Mouse (Mus musculus): ENCODE measurements at regions not wholly inside any gene's neighbourhood (a gene's known extent, or its start where the extent isn't known, plus 50 kb on each side); places are given as distances from the start of the nearest gene placed in this dataset.

- Histone ChIP-seq H3K4me3 (ENCODE audit: low read depth, low read length) (no peak overlapping the region), H3K27me3 (ENCODE audit: insufficient read depth, low read length) (no peaks in the 10 kb centered on the region), H3K9me3 (ENCODE audit: low read length) (no peaks in the 10 kb centered on the region), H3K4me2 (ENCODE audit: low read depth, low read length, poor library complexity, severe bottlenecking) (no peak overlapping the region), H3K9ac (replicated peaks; ENCODE audit: low read length, poor library complexity, severe bottlenecking) (no peak overlapping the region), H3K4me1 (ENCODE audit: insufficient read depth, low read length) (no peaks in the 10 kb centered on the region), H3K36me3 (ENCODE audit: insufficient read depth, low read length) (no peaks in the 10 kb centered on the region), H3K27ac (ENCODE audit: low read depth, low read length) (no peak overlapping the region)
- DNase-seq (ENCODE audit: low spot score), result no peak
- 65% methylated on average over 9 of the region's 9 CpGs for whole genome bisulfite sequencing
- TF ChIP-seq CTCF (IDR thresholded peaks at IDR 0.05), result no peak
- ATAC-seq (ENCODE audit: low FRiP score), result no peak
Observed at GRCm38 (mm10) chr14:71199178-71199879, 599.7 kb upstream of the Fam160b2 start.

DNA sequence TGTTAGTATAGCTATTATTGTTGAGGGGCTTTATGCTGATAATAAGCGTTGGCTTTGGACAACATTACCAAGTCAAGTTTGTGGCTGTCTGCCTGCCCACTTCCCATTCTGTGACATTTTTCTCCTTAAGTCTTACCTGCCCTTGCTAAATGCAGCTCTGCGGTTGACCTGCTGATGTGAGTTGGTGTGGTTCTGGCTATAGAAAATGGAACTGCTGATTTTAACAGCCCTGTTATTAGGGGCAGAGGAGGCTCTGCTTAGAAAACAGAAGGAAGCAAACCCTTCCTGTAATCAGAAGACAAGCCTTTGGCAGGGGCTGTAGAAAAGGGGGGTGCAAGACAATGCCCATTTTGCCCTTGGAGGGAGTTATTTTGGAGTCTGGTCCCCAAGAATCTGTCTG lies 594.6 kb upstream of the Fam160b2 start:
- Histone ChIP-seq H3K4me2 (ENCODE audit: low read depth, low read length, poor library complexity, severe bottlenecking) (no peak overlapping the region), H3K4me1 (ENCODE audit: insufficient read depth, low read length) (no peaks in the 10 kb centered on the region), H3K27ac (ENCODE audit: low read depth, low read length) (no peak overlapping the region), H3K27me3 (ENCODE audit: insufficient read depth, low read length) (no peaks in the 10 kb centered on the region), H3K4me3 (ENCODE audit: low read depth, low read length) (no peak overlapping the region), H3K9me3 (ENCODE audit: low read length) (no peaks in the 10 kb centered on the region), H3K9ac (replicated peaks; ENCODE audit: low read length, poor library complexity, severe bottlenecking) (no peak overlapping the region), H3K36me3 (ENCODE audit: insufficient read depth, low read length) (no peaks in the 10 kb centered on the region)
- ATAC-seq (ENCODE audit: low FRiP score), result no peak
- DNase-seq (ENCODE audit: low spot score), result no peak
- no peak for TF ChIP-seq CTCF (IDR thresholded peaks at IDR 0.05)
- 100% methylated on average over 2 of the region's 2 CpGs for WGBS

GRCm38 (mm10) chr14:71192486-71192885 lies 592.9 kb upstream of the Fam160b2 start:
- no peaks in the 10 kb centered on the region for H3K4me1 ChIP-seq (ENCODE audit: insufficient read depth, low read length)
- no peak overlapping the region for H3K4me3 ChIP-seq (ENCODE audit: low read depth, low read length)
- ATAC-seq (ENCODE audit: low FRiP score) (no peak), DNase-seq (ENCODE audit: low spot score) (no peak)
- no peaks in the 10 kb centered on the region for H3K9me3 ChIP-seq (ENCODE audit: low read length)
- no peaks in the 10 kb centered on the region for H3K36me3 ChIP-seq (ENCODE audit: insufficient read depth, low read length)
- no peaks in the 10 kb centered on the region for H3K27me3 ChIP-seq (ENCODE audit: insufficient read depth, low read length)
- no peak for TF ChIP-seq CTCF (IDR thresholded peaks at IDR 0.05)
- no peak overlapping the region for H3K27ac ChIP-seq (ENCODE audit: low read depth, low read length)
- no peak overlapping the region for H3K9ac ChIP-seq (replicated peaks; ENCODE audit: low read length, poor library complexity, severe bottlenecking)
- 84% methylated on average over 5 of the region's 5 CpGs for WGBS
- no peak overlapping the region for H3K4me2 ChIP-seq (ENCODE audit: low read depth, low read length, poor library complexity, severe bottlenecking)

GRCm38 (mm10) chr14:71189360-71189759 lies 589.7 kb upstream of the Fam160b2 start:
- H3K36me3 ChIP-seq (ENCODE audit: insufficient read depth, low read length), result no peaks in the 10 kb centered on the region
- H3K4me3 ChIP-seq (ENCODE audit: low read depth, low read length), result no peak overlapping the region
- no peaks in the 10 kb centered on the region for H3K9me3 ChIP-seq (ENCODE audit: low read length)
- WGBS, result 66% methylated on average over 2 of the region's 2 CpGs
- H3K27ac ChIP-seq (ENCODE audit: low read depth, low read length), result no peak overlapping the region
- no peaks in the 10 kb centered on the region for H3K4me1 ChIP-seq (ENCODE audit: insufficient read depth, low read length)
- ATAC-seq (ENCODE audit: low FRiP score) (no peak), DNase-seq (ENCODE audit: low spot score) (no peak)
- TF ChIP-seq CTCF (IDR thresholded peaks at IDR 0.05), result no peak
- no peaks in the 10 kb centered on the region for H3K27me3 ChIP-seq (ENCODE audit: insufficient read depth, low read length)
- H3K9ac ChIP-seq (replicated peaks; ENCODE audit: low read length, poor library complexity, severe bottlenecking), result no peak overlapping the region
- no peak overlapping the region for H3K4me2 ChIP-seq (ENCODE audit: low read depth, low read length, poor library complexity, severe bottlenecking)

DNA sequence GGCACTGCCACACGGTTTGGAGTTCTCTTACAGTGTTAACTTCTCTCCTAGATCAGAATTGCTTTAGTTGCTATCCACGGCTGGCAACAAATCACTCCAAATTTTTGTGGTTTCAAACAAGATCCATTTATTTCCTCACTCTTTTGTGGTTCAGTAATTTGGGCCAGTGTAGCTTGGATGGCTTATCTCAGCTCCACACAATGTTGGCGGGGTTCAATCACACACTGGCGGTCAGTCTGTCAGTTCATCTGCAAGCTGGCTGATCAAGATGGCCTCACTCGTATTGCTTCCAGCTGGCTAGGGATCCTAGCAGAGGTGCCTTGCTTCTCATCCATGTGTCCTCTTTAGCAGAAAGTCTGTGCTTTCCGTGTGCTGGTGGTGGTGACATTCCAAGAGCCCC lies 577.7 kb upstream of the Fam160b2 start:
- H3K4me1 ChIP-seq (ENCODE audit: insufficient read depth, low read length), result no peaks in the 10 kb centered on the region
- ATAC-seq (ENCODE audit: low FRiP score) (no peak), DNase-seq (ENCODE audit: low spot score) (no peak)
- H3K4me2 ChIP-seq (ENCODE audit: low read depth, low read length, poor library complexity, severe bottlenecking), result no peak overlapping the region
- H3K27ac ChIP-seq (ENCODE audit: low read depth, low read length), result no peak overlapping the region
- no peak overlapping the region for H3K9ac ChIP-seq (replicated peaks; ENCODE audit: low read length, poor library complexity, severe bottlenecking)
- H3K27me3 ChIP-seq (ENCODE audit: insufficient read depth, low read length), result no peaks in the 10 kb centered on the region
- H3K4me3 ChIP-seq (ENCODE audit: low read depth, low read length), result no peak overlapping the region
- H3K9me3 ChIP-seq (ENCODE audit: low read length), result no peaks in the 10 kb centered on the region
- TF ChIP-seq CTCF (IDR thresholded peaks at IDR 0.05), result no peak
- 85% methylated on average over 6 of the region's 6 CpGs for WGBS
- no peaks in the 10 kb centered on the region for H3K36me3 ChIP-seq (ENCODE audit: insufficient read depth, low read length)

DNA sequence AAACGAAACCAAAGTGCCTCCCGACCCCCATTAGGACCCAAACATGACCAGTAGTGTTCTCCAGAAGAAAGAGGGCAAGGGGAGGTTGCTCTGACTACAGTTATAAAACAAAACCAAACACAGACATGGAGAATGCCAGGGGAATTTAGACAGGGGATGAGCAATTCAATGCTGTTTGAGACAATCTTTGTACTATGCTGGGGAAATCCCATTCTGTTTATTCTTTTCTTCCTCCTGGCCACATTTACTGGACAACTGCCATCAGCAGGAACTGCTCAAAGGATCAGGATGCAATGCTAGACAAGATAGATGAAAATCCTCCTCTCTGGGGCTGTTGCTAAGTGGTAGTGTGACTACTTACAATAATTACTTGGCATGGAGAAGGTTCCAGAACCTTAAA lies 574.5 kb upstream of the Fam160b2 start:
- H3K27ac ChIP-seq (ENCODE audit: low read depth, low read length), result no peak overlapping the region
- no peak overlapping the region for H3K4me3 ChIP-seq (ENCODE audit: low read depth, low read length)
- DNase-seq (ENCODE audit: low spot score), result no peak
- H3K9ac ChIP-seq (replicated peaks; ENCODE audit: low read length, poor library complexity, severe bottlenecking), result no peak overlapping the region
- H3K27me3 ChIP-seq (ENCODE audit: insufficient read depth, low read length), result no peaks in the 10 kb centered on the region
- no peaks in the 10 kb centered on the region for H3K36me3 ChIP-seq (ENCODE audit: insufficient read depth, low read length)
- no peak for TF ChIP-seq CTCF (IDR thresholded peaks at IDR 0.05)
- 79% methylated on average over 2 of the region's 2 CpGs for WGBS
- ATAC-seq (ENCODE audit: low FRiP score), result no peak
- no peak overlapping the region for H3K4me2 ChIP-seq (ENCODE audit: low read depth, low read length, poor library complexity, severe bottlenecking)
- no peaks in the 10 kb centered on the region for H3K4me1 ChIP-seq (ENCODE audit: insufficient read depth, low read length)
- H3K9me3 ChIP-seq (ENCODE audit: low read length), result no peaks in the 10 kb centered on the region

Data from midbrain, postnatal 0 days (tissue).